Mouse (Mus musculus): ENCODE measurements around the gene Fbxl8. TPM values are rescaled to one million over a fixed set of nuclear protein-coding genes. Genes with fewer than 3 reads are reported as not detected.
"Not testable (repeated sequence)": the region's sequence is repeated elsewhere in the genome, so short reads cannot be mapped to it uniquely, and the experiment has no call there.

Fbxl8 gene
- total and polyA plus RNA-seq, 3 experiments = 1.8 to 3.6 (median 2.5) TPM

DNA sequence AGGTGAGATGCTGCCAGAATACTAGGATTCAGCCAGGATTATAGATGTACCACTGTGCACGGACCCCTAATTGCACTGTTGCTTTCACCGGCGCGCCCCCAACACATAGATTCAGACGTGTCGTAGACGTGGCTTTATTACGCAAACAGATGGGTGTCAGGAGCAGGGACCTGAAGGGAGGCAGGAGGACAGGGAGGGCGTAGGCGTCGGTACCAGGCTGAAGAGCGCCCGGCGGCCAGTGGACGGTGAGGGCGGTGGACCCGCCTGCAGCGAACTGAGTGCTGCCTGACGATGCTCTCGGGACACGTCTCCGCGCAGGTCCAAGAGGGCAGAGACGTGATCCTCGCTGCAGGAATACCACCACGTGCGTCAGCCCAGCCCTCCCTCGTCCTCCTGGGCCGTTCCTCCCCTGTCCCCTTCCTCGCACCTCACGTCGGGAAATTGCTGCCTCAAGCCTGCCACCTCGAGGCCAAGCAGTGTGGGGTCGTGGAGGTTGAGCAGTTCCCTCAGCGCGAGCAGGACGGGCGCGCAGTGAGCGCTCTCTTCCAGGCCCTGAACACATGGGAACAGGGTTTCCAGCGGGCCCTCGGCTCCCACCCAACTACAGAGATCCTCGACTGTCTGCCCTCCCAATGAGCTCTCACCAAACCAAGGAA lies 25.5 kb downstream of the Fbxl8 start, which contains the start of gene 4931428F04Rik:
TSS of gene 4931428F04Rik (minus strand) at position 60 of the 656 bp plus-strand sequence.
- WGBS = 7% methylated on average over 43 of the region's 43 CpGs
- no peaks in the 10 kb centered on the region for H3K27me3 ChIP-seq (ENCODE audit: control insufficient read depth, insufficient read depth, low read length)
- DNase-seq = no peak
- intact Hi-C loops (cut with DNase I) = loop anchor here (2.0 to 10.0 kb wide), 4 partner anchors 35 to 635 kb away; partner anchors contain the start of genes B3gnt9 and D230025D16Rik
- peak within 1 kb of the TSS; percentile 61 for H3K4me3 ChIP-seq
- H3K79me2 ChIP-seq (replicated peaks; ENCODE audit: control insufficient read depth, insufficient read depth, low read length) = no peaks in the 10 kb centered on the region
- no peaks in the 10 kb centered on the region for H3K36me3 ChIP-seq (ENCODE audit: control insufficient read depth, insufficient read depth, low read length)
- H3K4me1 ChIP-seq (ENCODE audit: control insufficient read depth, insufficient read depth, low read length) = peaks cover 11% of the 10 kb centered on the region
- H3K27ac ChIP-seq = peak within 1 kb of the TSS; percentile 84
- H3K9ac ChIP-seq (ENCODE audit: low read depth, low read length) = peak within 1 kb of the TSS; percentile 68
- no peak for TF ChIP-seq EP300 (IDR thresholded peaks at IDR 0.05; ENCODE audit: insufficient read depth, low read depth, low read length)
- TF ChIP-seq CTCF (IDR thresholded peaks at IDR 0.05) = peak; percentile 56

DNA sequence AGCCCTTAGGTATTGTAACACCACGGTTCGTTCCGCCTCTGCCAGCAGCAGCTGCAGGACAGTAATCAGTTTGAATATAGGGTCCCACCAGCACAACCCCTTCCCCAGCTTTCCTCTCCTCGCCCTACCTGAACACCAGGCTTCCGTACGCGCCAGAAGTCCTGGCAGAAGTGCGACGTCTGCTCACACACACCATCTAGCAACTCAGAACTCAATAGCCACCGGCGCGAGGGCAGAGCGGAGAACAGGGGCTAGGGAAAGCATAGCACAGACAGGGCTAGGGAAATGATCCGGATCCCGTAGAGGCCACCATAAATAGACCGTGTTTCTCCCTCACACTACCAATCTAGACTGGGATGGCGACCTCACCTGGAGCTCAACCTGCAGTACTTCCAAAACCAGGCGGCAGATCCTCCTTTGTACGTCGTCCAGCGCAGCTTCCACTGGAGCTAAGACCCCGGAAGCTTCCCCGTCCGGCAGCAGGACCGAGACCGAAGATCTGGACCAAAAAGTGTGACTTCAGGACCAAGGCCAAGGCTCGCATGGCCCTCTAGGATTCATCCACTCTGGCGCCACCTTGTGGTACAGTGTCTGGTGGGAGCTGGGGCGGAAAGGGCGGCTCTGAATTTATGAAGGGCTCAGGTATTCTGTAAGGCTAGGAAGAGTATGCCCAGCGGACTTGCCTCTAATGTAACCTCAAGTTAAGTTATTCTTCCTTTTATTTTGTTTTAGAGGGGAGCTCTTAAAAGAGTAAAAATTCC lies 26.3 kb downstream of the Fbxl8 start:
- H3K79me2 ChIP-seq (replicated peaks; ENCODE audit: control insufficient read depth, insufficient read depth, low read length) = no peaks in the 10 kb centered on the region
- no peak overlapping the region for H3K9ac ChIP-seq (ENCODE audit: low read depth, low read length)
- H3K27me3 ChIP-seq (ENCODE audit: control insufficient read depth, insufficient read depth, low read length) = no peaks in the 10 kb centered on the region
- intact Hi-C loops (cut with DNase I) = loop anchor here (2.0 to 10.0 kb wide), 3 partner anchors 36 to 636 kb away; partner anchors contain the start of gene B3gnt9
- H3K27ac ChIP-seq = no peak overlapping the region
- H3K36me3 ChIP-seq (ENCODE audit: control insufficient read depth, insufficient read depth, low read length) = no peaks in the 10 kb centered on the region
- H3K4me3 ChIP-seq = no peak overlapping the region
- H3K4me1 ChIP-seq (ENCODE audit: control insufficient read depth, insufficient read depth, low read length) = peaks cover 11% of the 10 kb centered on the region
- WGBS = 17% methylated on average over 31 of the region's 31 CpGs
- peak; percentile 86 to 90 for DNase-seq
- TF ChIP-seq POLR2A (IDR thresholded peaks at IDR 0.05; ENCODE audit: insufficient read depth, low read depth, low read length) = no peak
- TF ChIP-seq EP300 (IDR thresholded peaks at IDR 0.05; ENCODE audit: insufficient read depth, low read depth, low read length) = 0 out of 2 replicates have a peak, but pooled peaks have one; percentile 55
- peak; percentile 97; the same call in 1 of the 2 replicates for TF ChIP-seq CTCF (IDR thresholded peaks at IDR 0.05)

DNA sequence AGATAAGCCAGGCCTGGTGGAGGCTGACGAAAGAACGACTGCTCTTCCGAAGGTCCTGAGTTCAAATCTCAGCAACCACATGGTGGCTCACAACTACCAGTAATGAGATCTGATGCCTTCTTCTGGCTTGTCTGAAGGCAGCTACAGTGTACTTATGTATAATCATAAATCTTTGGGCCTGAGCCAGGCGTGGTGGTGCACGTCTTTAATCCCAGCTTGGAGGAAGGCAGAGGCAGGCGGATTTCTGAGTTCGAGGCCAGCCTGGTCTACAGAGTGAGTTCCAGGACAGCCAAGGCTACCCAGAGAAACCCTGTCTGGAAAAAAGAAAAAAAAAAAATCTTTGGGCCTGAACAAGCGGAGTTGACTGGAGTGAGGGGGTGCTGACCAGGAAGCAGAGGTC lies 26.9 kb downstream of the Fbxl8 start:
- peaks cover 11% of the 10 kb centered on the region for H3K4me1 ChIP-seq (ENCODE audit: control insufficient read depth, insufficient read depth, low read length)
- intact Hi-C loops (cut with DNase I) = loop anchor here (2.0 to 10.0 kb wide), 3 partner anchors 37 to 637 kb away; partner anchors contain the start of gene B3gnt9
- H3K36me3 ChIP-seq (ENCODE audit: control insufficient read depth, insufficient read depth, low read length); H3K79me2 ChIP-seq (replicated peaks; ENCODE audit: control insufficient read depth, insufficient read depth, low read length); H3K9ac ChIP-seq (ENCODE audit: low read depth, low read length); H3K4me3 ChIP-seq; H3K27ac ChIP-seq; DNase-seq; H3K27me3 ChIP-seq (ENCODE audit: control insufficient read depth, insufficient read depth, low read length): not testable (repeated sequence)
- 75% methylated on average over 8 of the region's 8 CpGs for WGBS

DNA sequence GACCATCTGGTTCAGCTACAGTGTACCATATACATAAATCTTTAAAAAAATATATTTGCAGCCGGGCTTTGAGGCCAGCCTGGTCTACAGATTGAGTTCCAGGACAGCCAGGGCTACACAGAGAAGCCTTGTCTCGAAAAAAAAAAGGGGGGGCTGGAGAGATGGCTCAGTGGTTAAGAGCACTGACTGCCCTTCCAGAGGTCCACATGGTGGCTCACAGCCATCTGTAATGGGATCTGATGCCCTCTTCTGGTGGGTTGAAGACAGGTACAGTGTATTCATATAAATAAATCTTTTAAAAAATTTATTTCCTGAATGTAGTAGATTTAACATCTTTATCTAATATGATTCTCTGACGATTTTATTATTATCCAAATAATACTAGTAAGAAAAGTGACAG lies 27.4 kb downstream of the Fbxl8 start:
- not testable (repeated sequence) for H3K79me2 ChIP-seq (replicated peaks; ENCODE audit: control insufficient read depth, insufficient read depth, low read length); H3K9ac ChIP-seq (ENCODE audit: low read depth, low read length); H3K27ac ChIP-seq; DNase-seq; H3K4me3 ChIP-seq; H3K36me3 ChIP-seq (ENCODE audit: control insufficient read depth, insufficient read depth, low read length); H3K27me3 ChIP-seq (ENCODE audit: control insufficient read depth, insufficient read depth, low read length)
- peaks cover 11% of the 10 kb centered on the region for H3K4me1 ChIP-seq (ENCODE audit: control insufficient read depth, insufficient read depth, low read length)
- TF ChIP-seq CTCF (IDR thresholded peaks at IDR 0.05) = peak; percentile 52
- intact Hi-C loops (cut with DNase I) = loop anchor here (2.0 to 10.0 kb wide), 3 partner anchors 37 to 637 kb away; partner anchors contain the start of gene B3gnt9
- 53% methylated on average over 3 of the region's 3 CpGs for WGBS

DNA sequence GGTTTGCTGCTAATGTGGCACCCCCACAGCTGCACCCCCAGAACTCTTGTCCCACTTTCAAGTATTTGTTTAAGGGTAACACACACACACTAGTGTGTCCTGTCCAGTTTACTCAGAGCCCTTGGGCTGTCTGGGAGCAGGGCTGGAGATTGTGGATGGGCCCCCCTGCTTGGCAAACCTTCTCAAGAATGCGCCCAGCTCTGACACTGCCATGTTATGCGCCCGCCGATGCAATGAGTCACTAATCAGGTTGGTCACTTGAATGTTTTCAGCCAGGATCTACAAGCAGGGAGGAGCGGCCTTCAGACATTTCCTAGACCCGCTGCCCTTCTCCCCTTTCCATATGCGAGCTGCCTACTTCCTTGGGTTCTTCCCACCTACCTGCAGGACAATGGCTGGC lies 28.0 kb downstream of the Fbxl8 start:
- Histone ChIP-seq H3K36me3 (ENCODE audit: control insufficient read depth, insufficient read depth, low read length) (no peaks in the 10 kb centered on the region), H3K27me3 (ENCODE audit: control insufficient read depth, insufficient read depth, low read length) (no peaks in the 10 kb centered on the region), H3K79me2 (replicated peaks; ENCODE audit: control insufficient read depth, insufficient read depth, low read length) (no peaks in the 10 kb centered on the region), H3K9ac (ENCODE audit: low read depth, low read length) (no peak overlapping the region), H3K4me1 (ENCODE audit: control insufficient read depth, insufficient read depth, low read length) (peaks cover 11% of the 10 kb centered on the region), H3K4me3 (no peak overlapping the region), H3K27ac (no peak overlapping the region)
- no peak for DNase-seq
- WGBS = 73% methylated on average over 7 of the region's 7 CpGs
- intact Hi-C loops (cut with DNase I) = loop anchor here (5.0 to 10.0 kb wide), 2 partner anchors 170 to 638 kb away; no protein-coding TSS in a partner anchor
- TF ChIP-seq CTCF (IDR thresholded peaks at IDR 0.05) (no peak), POLR2A (IDR thresholded peaks at IDR 0.05; ENCODE audit: insufficient read depth, low read depth, low read length) (no peak), EP300 (IDR thresholded peaks at IDR 0.05; ENCODE audit: insufficient read depth, low read depth, low read length) (no peak)

DNA sequence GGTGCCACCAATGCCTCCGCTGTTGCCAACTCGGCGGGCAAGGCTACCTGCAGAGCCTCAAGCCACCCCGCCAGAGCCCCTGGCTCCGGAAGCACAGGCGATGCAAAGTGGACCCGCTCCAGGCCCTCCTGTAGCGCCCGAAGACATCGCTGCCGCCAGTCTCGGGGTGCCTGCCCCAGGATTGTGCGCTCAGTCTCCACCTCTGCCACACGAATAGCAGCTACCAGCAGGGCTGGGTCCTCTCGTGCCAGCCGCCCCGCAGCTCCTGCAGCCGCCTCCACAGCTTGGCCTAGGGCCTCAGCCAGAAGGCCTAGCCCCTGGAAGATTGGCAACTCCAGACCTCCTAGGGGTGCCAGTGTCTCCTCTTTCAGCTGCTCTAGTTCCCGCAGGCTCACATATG lies 29.0 kb downstream of the Fbxl8 start:
- H3K79me2 ChIP-seq (replicated peaks; ENCODE audit: control insufficient read depth, insufficient read depth, low read length) = no peaks in the 10 kb centered on the region
- no peak for TF ChIP-seq EP300 (IDR thresholded peaks at IDR 0.05; ENCODE audit: insufficient read depth, low read depth, low read length)
- TF ChIP-seq CTCF (IDR thresholded peaks at IDR 0.05) = no peak
- no peak for TF ChIP-seq POLR2A (IDR thresholded peaks at IDR 0.05; ENCODE audit: insufficient read depth, low read depth, low read length)
- H3K4me1 ChIP-seq (ENCODE audit: control insufficient read depth, insufficient read depth, low read length) = peaks cover 13% of the 10 kb centered on the region
- no peak for DNase-seq
- intact Hi-C loops (cut with DNase I) = loop anchor here (5.0 to 10.0 kb wide), 2 partner anchors 171 to 639 kb away; no protein-coding TSS in a partner anchor
- H3K4me3 ChIP-seq = no peak overlapping the region
- H3K27ac ChIP-seq = no peak overlapping the region
- WGBS = 79% methylated on average over 19 of the region's 19 CpGs
- H3K9ac ChIP-seq (ENCODE audit: low read depth, low read length) = no peak overlapping the region
- H3K36me3 ChIP-seq (ENCODE audit: control insufficient read depth, insufficient read depth, low read length) = no peaks in the 10 kb centered on the region
- H3K27me3 ChIP-seq (ENCODE audit: control insufficient read depth, insufficient read depth, low read length) = no peaks in the 10 kb centered on the region
